28 mouse cellular contexts compared by ENCODE assay signal in genomic region chr5:125443915-125444314, GRCm38 (mm10). TPM values are rescaled to one million over a fixed set of nuclear protein-coding genes. Genes with fewer than 3 reads are reported as not detected.
A peak's percentile ranks its signal among the peaks of the same experiment; 100 is the strongest.
DNase-seq lines count a peak whose midpoint lies in the region; ATAC-seq and TF ChIP-seq lines count a peak whose summit lies in the region.
"Had no signal": no experiment of that assay in that cellular context is flagged by ENCODE, and none has a peak within 500 bp of the region (broad histone marks: within the 10 kb centered on the region; RNA-seq: fewer than 3 reads in every experiment).

No protein-coding gene starts in this region.

- H3K4me2 ChIP-seq in liver, postnatal 0 days (ENCODE audit: low read depth, low read length), result no peak overlapping the region
- no peak overlapping the region for H3K4me2 ChIP-seq in hindbrain, embryonic 13.5 days
- H3K4me2 ChIP-seq in intestine, embryonic 16.5 days (ENCODE audit: low read depth, low read length), result no peak overlapping the region
- H3K4me2 ChIP-seq: embryonic facial prominence, embryonic 15.5 days; forebrain, embryonic 12.5 days; heart, embryonic 15.5 days; hindbrain, embryonic 12.5 days; neural tube, embryonic 15.5 days had no signal

- no peaks in the 10 kb centered on the region for H3K9me3 ChIP-seq in megakaryocyte, embryonic 14.5 days
- no peaks in the 10 kb centered on the region for H3K9me3 ChIP-seq in liver, postnatal 0 days (ENCODE audit: low read length)
- H3K9me3 ChIP-seq in hindbrain, embryonic 13.5 days, result no peaks in the 10 kb centered on the region
- H3K9me3 ChIP-seq in intestine, embryonic 16.5 days (ENCODE audit: control insufficient read depth, low read length), result no peaks in the 10 kb centered on the region
- H3K9me3 ChIP-seq: embryonic facial prominence, embryonic 15.5 days; forebrain, embryonic 12.5 days; heart, embryonic 10.5 days; heart, embryonic 15.5 days; hindbrain, embryonic 12.5 days; neural tube, embryonic 15.5 days had no signal

- H3K4me3 ChIP-seq in megakaryocyte, embryonic 14.5 days (replicated peaks), result peak overlapping the region; percentile 14
- no peak overlapping the region for H3K4me3 ChIP-seq in bone marrow, adult 2 months (replicated peaks; ENCODE audit: control insufficient read depth, low read depth, low read length)
- no peak overlapping the region for H3K4me3 ChIP-seq in liver, postnatal 0 days (ENCODE audit: low read depth, low read length)
- no peak overlapping the region for H3K4me3 ChIP-seq in hindbrain, embryonic 13.5 days
- no peak overlapping the region for H3K4me3 ChIP-seq in intestine, embryonic 16.5 days (ENCODE audit: low read length)
- H3K4me3 ChIP-seq: embryonic facial prominence, embryonic 15.5 days; forebrain, embryonic 12.5 days; heart, embryonic 10.5 days; heart, embryonic 15.5 days; hindbrain, embryonic 12.5 days; neural tube, embryonic 15.5 days had no signal

- H3K27me3 ChIP-seq in megakaryocyte, embryonic 14.5 days (replicated peaks), result no peaks in the 10 kb centered on the region
- no peaks in the 10 kb centered on the region for H3K27me3 ChIP-seq in liver, postnatal 0 days (ENCODE audit: insufficient read depth, low read length)
- H3K27me3 ChIP-seq in hindbrain, embryonic 13.5 days, result no peaks in the 10 kb centered on the region
- no peaks in the 10 kb centered on the region for H3K27me3 ChIP-seq in intestine, embryonic 16.5 days (replicated peaks; ENCODE audit: control insufficient read depth, insufficient read depth, low read length)
- H3K27me3 ChIP-seq: embryonic facial prominence, embryonic 15.5 days; forebrain, embryonic 12.5 days; heart, embryonic 15.5 days; hindbrain, embryonic 12.5 days; neural tube, embryonic 15.5 days had no signal

- peaks cover 14% of the 10 kb centered on the region for H3K36me3 ChIP-seq in megakaryocyte, embryonic 14.5 days (replicated peaks; ENCODE audit: low read length)
- no peaks in the 10 kb centered on the region for H3K36me3 ChIP-seq in liver, postnatal 0 days (replicated peaks; ENCODE audit: insufficient read depth, low read length)
- no peaks in the 10 kb centered on the region for H3K36me3 ChIP-seq in hindbrain, embryonic 13.5 days
- H3K36me3 ChIP-seq in intestine, embryonic 16.5 days (ENCODE audit: control insufficient read depth, insufficient read depth, low read length), result no peaks in the 10 kb centered on the region
- H3K36me3 ChIP-seq: embryonic facial prominence, embryonic 15.5 days; heart, embryonic 15.5 days; neural tube, embryonic 15.5 days had no signal

- 25% methylated on average over 3 of the region's 3 CpGs for whole genome bisulfite sequencing in bone marrow, adult 2 months
- 40% methylated on average over 3 of the region's 3 CpGs for WGBS in liver, postnatal 0 days (ENCODE audit: insufficient replicate concordance)
- WGBS in hindbrain, embryonic 13.5 days, result 90% methylated on average over 3 of the region's 3 CpGs
- WGBS in intestine, embryonic 16.5 days, result 81% methylated on average over 3 of the region's 3 CpGs

- peak overlapping the region; percentile 30; the same call in 1 of the 2 replicates for H3K27ac ChIP-seq in bone marrow, adult 2 months (ENCODE audit: control insufficient read depth, insufficient read depth, low read depth, low read length, poor library complexity)
- peak overlapping the region; percentile 34; the same call in 1 of the 2 replicates for H3K27ac ChIP-seq in liver, postnatal 0 days (ENCODE audit: low read depth)
- H3K27ac ChIP-seq in hindbrain, embryonic 13.5 days, result no peak overlapping the region
- H3K27ac ChIP-seq in intestine, embryonic 16.5 days (ENCODE audit: low read length), result no peak overlapping the region
- H3K27ac ChIP-seq: embryonic facial prominence, embryonic 15.5 days; forebrain, embryonic 12.5 days; heart, embryonic 10.5 days; heart, embryonic 15.5 days; hindbrain, embryonic 12.5 days; neural tube, embryonic 15.5 days had no signal

- peaks cover 78% of the 10 kb centered on the region for H3K4me1 ChIP-seq in megakaryocyte, embryonic 14.5 days
- H3K4me1 ChIP-seq in bone marrow, adult 2 months (ENCODE audit: control insufficient read depth, insufficient read depth, low read length), result peaks cover 5% of the 10 kb centered on the region
- H3K4me1 ChIP-seq in liver, postnatal 0 days (ENCODE audit: insufficient read depth), result peaks cover 34% of the 10 kb centered on the region
- H3K4me1 ChIP-seq in hindbrain, embryonic 13.5 days (replicated peaks), result peaks cover 35% of the 10 kb centered on the region
- H3K4me1 ChIP-seq in intestine, embryonic 16.5 days (ENCODE audit: control insufficient read depth, insufficient read depth, low read length), result peaks cover 9% of the 10 kb centered on the region

- no peak for ATAC-seq in CD4-positive, CD25-positive, alpha-beta regulatory T cell, adult 4 months
- no peak for ATAC-seq in megakaryocyte, adult 5-6 weeks (ENCODE audit: poor library complexity, severe bottlenecking)
- no peak for ATAC-seq in liver, postnatal 0 days
- ATAC-seq in hindbrain, embryonic 13.5 days (ENCODE audit: low FRiP score), result no peak
- ATAC-seq in intestine, embryonic 16.5 days, result no peak

- TF ChIP-seq POLR2A in bone marrow, adult 2 months (IDR thresholded peaks at IDR 0.05; ENCODE audit: borderline replicate concordance, control insufficient read depth, low read depth, low read length), result no peak

- TF ChIP-seq EP300 in liver, postnatal 0 days (IDR thresholded peaks at IDR 0.05; ENCODE audit: low read depth), result no peak

- DNase-seq in CD4-positive, CD25-positive, alpha-beta regulatory T cell, adult 2 months (ENCODE audit: low read depth, low spot score), result peak; percentile 19
- DNase-seq in liver, postnatal 0 days, result no peak
- DNase-seq: adrenal gland, postnatal 14 days; cerebellum, postnatal 36 days; embryo, embryonic 11 days; gastrocnemius, postnatal 14 days; heart, adult 11 months; heart, postnatal 36 days; kidney, adult 11 months; kidney, postnatal 14 days; layer of hippocampus, adult 9-11 months; lung, postnatal 36 days; midbrain, embryonic 14.5 days; retina, postnatal 1 day; right cerebral cortex, postnatal 14 days had no signal

- no peak overlapping the region for H3K9ac ChIP-seq in liver, postnatal 0 days (replicated peaks)
- H3K9ac ChIP-seq in hindbrain, embryonic 13.5 days, result no peak overlapping the region
- no peak overlapping the region for H3K9ac ChIP-seq in intestine, embryonic 16.5 days (ENCODE audit: low read depth, low read length)
- H3K9ac ChIP-seq: embryonic facial prominence, embryonic 15.5 days; forebrain, embryonic 12.5 days; heart, embryonic 15.5 days; hindbrain, embryonic 12.5 days; neural tube, embryonic 15.5 days had no signal

- no peak for TF ChIP-seq CTCF in bone marrow, adult 2 months (IDR thresholded peaks at IDR 0.05; ENCODE audit: control insufficient read depth, insufficient read depth, low read length)
- TF ChIP-seq CTCF in liver, postnatal 0 days (IDR thresholded peaks at IDR 0.05; ENCODE audit: low read depth), result no peak

RNA-seq across cellular contexts. Expression of gene Bri3bp, which starts 2.5 kb away (rescaled TPM):
- 1 to 10 TPM; 4.3 to 7.5 TPM for polyA plus RNA-seq in CD4-positive, CD25-positive, alpha-beta regulatory T cell, adult 4 months (2017; shearing (Covaris generic))
- polyA plus RNA-seq in megakaryocyte, embryonic 14.5 days (2012; ENCODE audit: insufficient read depth, low replicate concordance), result 36.3 and 36.5 TPM in 2 replicates
- total RNA-seq in megakaryocyte, adult 5-6 weeks (2015), result 46.8 and 49.2 TPM in 2 replicates
- 19.7 and 26.3 TPM in 2 replicates for total RNA-seq in megakaryocyte, adult 5-6 weeks (2017)
- 4.1 and 9.4 TPM in 2 replicates for polyA plus RNA-seq in bone marrow, adult 2 months (2011; ENCODE audit: insufficient read depth, insufficient read length, low replicate concordance, missing spikeins)
- 20.2 and 20.9 TPM in 2 replicates for polyA plus RNA-seq in liver, postnatal 0 days (2015; fragmentation: Nextera tagmentation; extraction: Ambion mirVana)
- polyA plus RNA-seq in hindbrain, embryonic 13.5 days (2015; fragmentation: Nextera tagmentation; extraction: Ambion mirVana), result 31.4 and 35.6 TPM in 2 replicates
- 58.2 and 58.3 TPM in 2 replicates for polyA plus RNA-seq in intestine, embryonic 16.5 days (2015; fragmentation: Nextera tagmentation; extraction: Ambion mirVana)

RNA-seq across cellular contexts. Expression of gene Dhx37, which starts 10.0 kb away (rescaled TPM):
- 1 to 10 TPM; 8.4 to 8.6 TPM for polyA plus RNA-seq in CD4-positive, CD25-positive, alpha-beta regulatory T cell, adult 4 months (2017; shearing (Covaris generic))
- 14.4 and 23.5 TPM in 2 replicates for polyA plus RNA-seq in megakaryocyte, embryonic 14.5 days (2012; ENCODE audit: insufficient read depth, low replicate concordance)
- total RNA-seq in megakaryocyte, adult 5-6 weeks (2015), result 6.6 and 13.9 TPM in 2 replicates
- total RNA-seq in megakaryocyte, adult 5-6 weeks (2017), result 15.7 and 29.0 TPM in 2 replicates
- 12.3 and 36.6 TPM in 2 replicates for polyA plus RNA-seq in bone marrow, adult 2 months (2011; ENCODE audit: insufficient read depth, insufficient read length, low replicate concordance, missing spikeins)
- 3.3 and 3.4 TPM in 2 replicates for polyA plus RNA-seq in liver, postnatal 0 days (2015; fragmentation: Nextera tagmentation; extraction: Ambion mirVana)
- polyA plus RNA-seq in hindbrain, embryonic 13.5 days (2015; fragmentation: Nextera tagmentation; extraction: Ambion mirVana), result 10.4 and 11.7 TPM in 2 replicates
- polyA plus RNA-seq in intestine, embryonic 16.5 days (2015; fragmentation: Nextera tagmentation; extraction: Ambion mirVana), result 8.3 and 10.2 TPM in 2 replicates

RNA-seq across cellular contexts. Expression of gene Aacs, which starts 31.7 kb away (rescaled TPM):
- 10 to 100 TPM; 22.1 to 39.8 TPM for polyA plus RNA-seq in CD4-positive, CD25-positive, alpha-beta regulatory T cell, adult 4 months (2017; shearing (Covaris generic))
- polyA plus RNA-seq in megakaryocyte, embryonic 14.5 days (2012; ENCODE audit: insufficient read depth, low replicate concordance), result 55.1 and 59.7 TPM in 2 replicates
- total RNA-seq in megakaryocyte, adult 5-6 weeks (2015), result 6.5 and 6.7 TPM in 2 replicates
- 17.0 and 19.7 TPM in 2 replicates for total RNA-seq in megakaryocyte, adult 5-6 weeks (2017)
- 4.3 and 18.4 TPM in 2 replicates for polyA plus RNA-seq in bone marrow, adult 2 months (2011; ENCODE audit: insufficient read depth, insufficient read length, low replicate concordance, missing spikeins)
- 3.8 and 4.6 TPM in 2 replicates for polyA plus RNA-seq in liver, postnatal 0 days (2015; fragmentation: Nextera tagmentation; extraction: Ambion mirVana)
- 60.0 and 62.4 TPM in 2 replicates for polyA plus RNA-seq in hindbrain, embryonic 13.5 days (2015; fragmentation: Nextera tagmentation; extraction: Ambion mirVana)
- 81.3 and 83.5 TPM in 2 replicates for polyA plus RNA-seq in intestine, embryonic 16.5 days (2015; fragmentation: Nextera tagmentation; extraction: Ambion mirVana)

RNA-seq across cellular contexts. Expression of gene Ubc, which starts 53.9 kb away (rescaled TPM):
- polyA plus RNA-seq in CD4-positive, CD25-positive, alpha-beta regulatory T cell, adult 4 months (2017; shearing (Covaris generic)), result 1,000 to 10,000 TPM in 1 of 2 experiments, 100 to 1,000 TPM in 1; 954 to 1,216 TPM
- 71.3 and 127 TPM in 2 replicates for polyA plus RNA-seq in megakaryocyte, embryonic 14.5 days (2012; ENCODE audit: insufficient read depth, low replicate concordance)
- total RNA-seq in megakaryocyte, adult 5-6 weeks (2015), result 260 and 265 TPM in 2 replicates
- total RNA-seq in megakaryocyte, adult 5-6 weeks (2017), result 355 and 414 TPM in 2 replicates
- polyA plus RNA-seq in bone marrow, adult 2 months (2011; ENCODE audit: insufficient read depth, insufficient read length, low replicate concordance, missing spikeins), result 98.4 and 168 TPM in 2 replicates
- 369 and 531 TPM in 2 replicates for polyA plus RNA-seq in liver, postnatal 0 days (2015; fragmentation: Nextera tagmentation; extraction: Ambion mirVana)
- 1,201 and 1,293 TPM in 2 replicates for polyA plus RNA-seq in hindbrain, embryonic 13.5 days (2015; fragmentation: Nextera tagmentation; extraction: Ambion mirVana)
- polyA plus RNA-seq in intestine, embryonic 16.5 days (2015; fragmentation: Nextera tagmentation; extraction: Ambion mirVana), result 897 and 920 TPM in 2 replicates

RNA-seq across cellular contexts. Expression of gene Gm10382, which starts 54.8 kb away (rescaled TPM):
- polyA plus RNA-seq in CD4-positive, CD25-positive, alpha-beta regulatory T cell, adult 4 months (2017; shearing (Covaris generic)), result 1 to 10 TPM in 1 of 2 experiments, under 1 TPM in 1; 0.70 to 1.0 TPM
- 0.53 and 1.9 TPM in 2 replicates for polyA plus RNA-seq in megakaryocyte, embryonic 14.5 days (2012; ENCODE audit: insufficient read depth, low replicate concordance)
- total RNA-seq in megakaryocyte, adult 5-6 weeks (2015), result not detected in 2 replicates
- total RNA-seq in megakaryocyte, adult 5-6 weeks (2017), result 0.11 TPM in 1 of 2 replicates, not detected in the other
- not detected in 2 replicates for polyA plus RNA-seq in bone marrow, adult 2 months (2011; ENCODE audit: insufficient read depth, insufficient read length, low replicate concordance, missing spikeins)
- 0.17 and 0.18 TPM in 2 replicates for polyA plus RNA-seq in liver, postnatal 0 days (2015; fragmentation: Nextera tagmentation; extraction: Ambion mirVana)
- polyA plus RNA-seq in hindbrain, embryonic 13.5 days (2015; fragmentation: Nextera tagmentation; extraction: Ambion mirVana), result 0.55 and 1.1 TPM in 2 replicates
- polyA plus RNA-seq in intestine, embryonic 16.5 days (2015; fragmentation: Nextera tagmentation; extraction: Ambion mirVana), result 0.18 and 0.24 TPM in 2 replicates
- total RNA-seq: gastrocnemius, postnatal 14 days; heart, postnatal 36 days; monocyte, adult 5-6 weeks had no signal

Comparison
In these comparisons a context has a peak if more than half of its experiments do, and no peak if none do; other contexts are left out.
1. H3K27ac ChIP-seq: peak in bone marrow, adult 2 months (single experiment) and liver, postnatal 0 days (single experiment); none in hindbrain, embryonic 13.5 days (single experiment) and intestine, embryonic 16.5 days (single experiment).